Mouse (Mus musculus): ENCODE measurements at regions not wholly inside any gene's neighbourhood (a gene's known extent, or its start where the extent isn't known, plus 50 kb on each side); places are given as distances from the start of the nearest gene placed in this dataset.
"Not testable (repeated sequence)": the region's sequence is repeated elsewhere in the genome, so short reads cannot be mapped to it uniquely, and the experiment has no call there.

- no peak for DNase-seq (ENCODE audit: low spot score in 2 of 2)
Observed at GRCm38 (mm10) chr6:117670337-117670736, 170.6 kb upstream of the Zfp637 start.

GRCm38 (mm10) chr6:117670792-117671525 lies 170.0 kb upstream of the Zfp637 start:
- DNase-seq (ENCODE audit: low spot score in 2 of 2), result no peak

- DNase-seq (ENCODE audit: low spot score in 2 of 2), result peak; percentile 5 to 7
Observed at GRCm38 (mm10) chr6:117675059-117675800, 165.8 kb upstream of the Zfp637 start.

GRCm38 (mm10) chr6:117676064-117676821 lies 164.7 kb upstream of the Zfp637 start:
- DNase-seq (ENCODE audit: low spot score in 2 of 2), result no peak

GRCm38 (mm10) chr6:117677062-117677461 lies 163.9 kb upstream of the Zfp637 start:
- DNase-seq (ENCODE audit: low spot score in 2 of 2), result no peak

- no peak for DNase-seq (ENCODE audit: low spot score in 2 of 2)
Observed at GRCm38 (mm10) chr6:117677821-117678220, 163.2 kb upstream of the Zfp637 start.

- DNase-seq (ENCODE audit: low spot score in 2 of 2), result no peak
Observed at GRCm38 (mm10) chr6:117678276-117678675, 162.7 kb upstream of the Zfp637 start.

- no peak for DNase-seq (ENCODE audit: low spot score in 2 of 2)
Observed at GRCm38 (mm10) chr6:117678877-117679276, 162.1 kb upstream of the Zfp637 start.

- no peak for DNase-seq (ENCODE audit: low spot score in 2 of 2)
Observed at GRCm38 (mm10) chr6:117686212-117686611, 154.8 kb upstream of the Zfp637 start.

GRCm38 (mm10) chr6:117687045-117687444 lies 153.9 kb upstream of the Zfp637 start:
- DNase-seq (ENCODE audit: low spot score in 2 of 2), result peak in 1 of 2 experiments; percentile 18

GRCm38 (mm10) chr6:117688664-117689178 lies 152.3 kb upstream of the Zfp637 start:
- DNase-seq (ENCODE audit: low spot score in 2 of 2), result no peak

GRCm38 (mm10) chr6:117700286-117700685 lies 140.7 kb upstream of the Zfp637 start:
- no peak for DNase-seq (ENCODE audit: low spot score in 2 of 2)

- no peak for DNase-seq (ENCODE audit: low spot score in 2 of 2)
Observed at GRCm38 (mm10) chr6:117701547-117701946, 139.4 kb upstream of the Zfp637 start.

GRCm38 (mm10) chr6:117706006-117706405 lies 135.0 kb upstream of the Zfp637 start:
- no peak for DNase-seq (ENCODE audit: low spot score in 2 of 2)

- no peak for DNase-seq (ENCODE audit: low spot score in 2 of 2)
Observed at GRCm38 (mm10) chr6:117709212-117709611, 131.8 kb upstream of the Zfp637 start.

GRCm38 (mm10) chr6:117715056-117715777 lies 125.8 kb upstream of the Zfp637 start:
- no peak for DNase-seq (ENCODE audit: low spot score in 2 of 2)

GRCm38 (mm10) chr6:117716422-117716821 lies 124.6 kb upstream of the Zfp637 start:
- DNase-seq (ENCODE audit: low spot score in 2 of 2), result not testable (repeated sequence)

GRCm38 (mm10) chr6:117752338-117752737 lies 88.6 kb upstream of the Zfp637 start:
- not testable (repeated sequence) for DNase-seq (ENCODE audit: low spot score in 2 of 2)

- not testable (repeated sequence) for DNase-seq (ENCODE audit: low spot score in 2 of 2)
Observed at GRCm38 (mm10) chr6:117755682-117756081, 85.3 kb upstream of the Zfp637 start.

GRCm38 (mm10) chr6:117756176-117756575 lies 84.8 kb upstream of the Zfp637 start:
- DNase-seq (ENCODE audit: low spot score in 2 of 2), result no peak

- DNase-seq (ENCODE audit: low spot score in 2 of 2), result peak; percentile 43 to 68
Observed at GRCm38 (mm10) chr6:117758516-117758915, 82.5 kb upstream of the Zfp637 start.
